Mouse (Mus musculus) heart, adult 2 months (tissue): ENCODE measurements around the gene Gpr3.

Experiments
- CTCF ChIP-seq: fragments of 200-600 bp; IDR thresholded peaks from 2 replicates; pipeline ENCODE4 v1.8.1; 2022; ENCODE audit warnings: antibody characterized with exemption, mild to moderate bottlenecking, moderate library complexity
- EP300 ChIP-seq: fragments of 200-500 bp; IDR thresholded peaks from 2 replicates; pipeline ENCODE4 v1.6.1; 2011; ENCODE audit warnings: low read depth, low read length, control low read depth; ENCODE audit not compliant: insufficient read depth

GRCm38 (mm10) chr4:133204379-133204778 is 8.0 kb downstream of the Gpr3 start:
- TF ChIP-seq CTCF (no peak), EP300 (no peak)
